Mouse (Mus musculus): ENCODE measurements at regions not wholly inside any gene's neighbourhood (a gene's known extent, or its start where the extent isn't known, plus 50 kb on each side); places are given as distances from the start of the nearest gene placed in this dataset.

DNA sequence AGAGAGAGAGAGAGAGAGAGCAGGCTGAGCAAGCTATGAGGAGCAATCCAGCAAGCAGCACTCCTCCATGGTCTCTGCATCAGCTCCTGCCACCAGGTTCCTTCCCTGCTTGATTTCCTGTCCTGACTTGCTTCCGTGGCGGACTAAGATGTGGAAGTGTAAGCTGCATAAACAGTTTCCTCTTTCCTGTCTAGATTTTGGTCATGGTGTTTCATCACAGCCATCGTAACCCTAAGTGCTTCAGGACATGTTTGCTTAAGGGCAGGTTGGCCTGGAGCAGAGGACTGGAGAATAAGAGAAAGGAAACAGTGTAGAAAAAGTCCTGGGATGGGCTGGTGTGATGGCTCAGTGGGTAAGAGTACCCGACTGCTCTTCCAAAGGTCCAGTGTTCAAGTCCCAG lies 133.9 kb downstream of the Dyrk2 start:
- no peak for TF ChIP-seq POLR2A (IDR thresholded peaks at IDR 0.05; ENCODE audit: low read depth, low read length)
- TF ChIP-seq HCFC1 (IDR thresholded peaks at IDR 0.05; ENCODE audit: low read depth, low read length), result no peak
- no peak for TF ChIP-seq MYC (IDR thresholded peaks at IDR 0.05; ENCODE audit: low read depth, low read length)
- TF ChIP-seq EP300 (IDR thresholded peaks at IDR 0.05; ENCODE audit: low read length), result no peak
- TF ChIP-seq RCOR1 (conservative IDR thresholded peaks at IDR 0.05; ENCODE audit: low read depth, low read length), result no peak
- TF ChIP-seq CTCF (conservative IDR thresholded peaks at IDR 0.05 in 1 of 2, IDR thresholded peaks at IDR 0.05 in 1 of 2; ENCODE audit: low read depth in 2 of 2, low read length in 2 of 2), result no peak
- no peak for TF ChIP-seq UBTF (IDR thresholded peaks at IDR 0.05; ENCODE audit: low read depth, low read length)
- no peak for TF ChIP-seq MAX (IDR thresholded peaks at IDR 0.05; ENCODE audit: low read length)
